Mouse (Mus musculus): ENCODE measurements around the gene Klhdc9.

DNA sequence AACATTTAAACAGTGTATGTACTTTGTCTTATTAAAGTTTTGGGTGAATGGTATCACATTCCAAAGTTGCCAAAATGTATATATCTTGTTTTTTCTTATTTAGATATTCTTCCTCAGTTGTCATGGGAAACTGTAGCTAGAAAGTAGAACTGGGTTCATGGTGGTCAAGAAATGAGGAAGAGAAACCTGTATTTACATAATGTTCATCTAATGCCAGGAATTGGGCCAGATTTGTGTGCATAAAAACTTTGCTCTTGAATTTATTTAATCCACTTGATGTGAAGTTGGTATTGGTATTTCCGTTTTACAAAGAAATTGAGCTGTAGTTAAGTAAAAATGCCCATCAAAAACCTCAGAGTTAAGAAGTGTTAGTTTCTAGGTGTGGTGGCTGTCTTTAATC lies 49.6 kb upstream of the Klhdc9 start:
- TF ChIP-seq CTCF (IDR thresholded peaks at IDR 0.05; ENCODE audit: extremely low read depth, insufficient read length, insufficient replicate concordance, low read depth, low read length), result no peak
- TF ChIP-seq POLR2A (IDR thresholded peaks at IDR 0.05; ENCODE audit: low read depth, low read length), result no peak

All from small intestine, adult 2 months (tissue).